Mouse (Mus musculus): ENCODE data around the gene Fiz1. TPM values are rescaled to one million over a fixed set of nuclear protein-coding genes. Genes with fewer than 3 reads are reported as not detected.

Gene Fiz1
- polyA plus RNA-seq, 1 experiment from 2014 or later, result 14.9 TPM

GRCm38 (mm10) chr7:4963527-4963926, 51.0 kb downstream of the Fiz1 start:
- Histone ChIP-seq H3K9ac (ENCODE audit: low read length) (no peak overlapping the region), H3K27ac (replicated peaks) (no peak overlapping the region), H3K4me2 (replicated peaks; ENCODE audit: low read depth) (no peak overlapping the region), H3K36me3 (ENCODE audit: control insufficient read depth, insufficient read depth, low read length) (no peaks in the 10 kb centered on the region), H3K4me1 (replicated peaks; ENCODE audit: control insufficient read depth, insufficient read depth) (peaks cover 4% of the 10 kb centered on the region; the same call in 1 of the 2 replicates), H3K9me3 (ENCODE audit: control insufficient read depth, low read length) (no peaks in the 10 kb centered on the region), H3K4me3 (ENCODE audit: low read depth, low read length) (no peak overlapping the region), H3K27me3 (ENCODE audit: control insufficient read depth, insufficient read depth, low read length) (no peaks in the 10 kb centered on the region)
- DNase-seq (ENCODE audit: low spot score) (no peak), ATAC-seq (ENCODE audit: low FRiP score, low TSS enrichment) (no peak)
- TF ChIP-seq CTCF (IDR thresholded peaks at IDR 0.05; ENCODE audit: low read depth), result peak; percentile 30; the same call in 1 of the 2 replicates
- no peak for TF ChIP-seq EP300 (optimal IDR thresholded peaks at IDR 0.05)
- 51% methylated on average over 5 of the region's 5 CpGs for WGBS

GRCm38 (mm10) chr7:4957361-4957760, 57.1 kb downstream of the Fiz1 start:
- Histone ChIP-seq H3K9me3 (ENCODE audit: control insufficient read depth, low read length) (no peaks in the 10 kb centered on the region), H3K27ac (replicated peaks) (no peak overlapping the region), H3K4me2 (replicated peaks; ENCODE audit: low read depth) (no peak overlapping the region), H3K4me3 (ENCODE audit: low read depth, low read length) (no peak overlapping the region), H3K27me3 (ENCODE audit: control insufficient read depth, insufficient read depth, low read length) (no peaks in the 10 kb centered on the region), H3K36me3 (ENCODE audit: control insufficient read depth, insufficient read depth, low read length) (no peaks in the 10 kb centered on the region), H3K9ac (ENCODE audit: low read length) (no peak overlapping the region), H3K4me1 (replicated peaks; ENCODE audit: control insufficient read depth, insufficient read depth) (no peaks in the 10 kb centered on the region)
- 67% methylated on average over 10 of the region's 10 CpGs for WGBS
- ATAC-seq (ENCODE audit: low FRiP score, low TSS enrichment) (no peak), DNase-seq (ENCODE audit: low spot score) (no peak)
- TF ChIP-seq CTCF (IDR thresholded peaks at IDR 0.05; ENCODE audit: low read depth) (no peak), EP300 (optimal IDR thresholded peaks at IDR 0.05) (no peak)

Other genes with a start within 250 kb of the Fiz1 start
- not detected in 2 replicates for gene Fam71e2, start 243.4 kb downstream of the Fiz1 start, polyA plus RNA-seq (2015; fragmentation: Nextera tagmentation; extraction: Ambion mirVana)
- 0.42 and 0.65 TPM in 2 replicates for gene Il11, start 231.8 kb downstream of the Fiz1 start, polyA plus RNA-seq (2015; fragmentation: Nextera tagmentation; extraction: Ambion mirVana)
- 0.42 and 0.80 TPM in 2 replicates for gene Tmem190, start 231.8 kb downstream of the Fiz1 start, polyA plus RNA-seq (2015; fragmentation: Nextera tagmentation; extraction: Ambion mirVana)
- 69.0 and 70.7 TPM in 2 replicates for gene Tmem238, start 225.0 kb downstream of the Fiz1 start, polyA plus RNA-seq (2015; fragmentation: Nextera tagmentation; extraction: Ambion mirVana)
- 322 and 359 TPM in 2 replicates for gene Rpl28, start 221.8 kb downstream of the Fiz1 start, polyA plus RNA-seq (2015; fragmentation: Nextera tagmentation; extraction: Ambion mirVana)
- 95.5 and 111 TPM in 2 replicates for gene Ube2s, start 202.1 kb downstream of the Fiz1 start, polyA plus RNA-seq (2015; fragmentation: Nextera tagmentation; extraction: Ambion mirVana)
- gene Shisa7, start 170.0 kb downstream of the Fiz1 start, polyA plus RNA-seq (2015; fragmentation: Nextera tagmentation; extraction: Ambion mirVana), result 0.15 and 0.16 TPM in 2 replicates
- 17.5 and 21.7 TPM in 2 replicates for gene Isoc2b, start 144.4 kb downstream of the Fiz1 start, polyA plus RNA-seq (2015; fragmentation: Nextera tagmentation; extraction: Ambion mirVana)
- gene Isoc2a, start 137.5 kb downstream of the Fiz1 start, polyA plus RNA-seq (2015; fragmentation: Nextera tagmentation; extraction: Ambion mirVana), result 0.56 and 0.67 TPM in 2 replicates
- not detected in 2 replicates for gene Gm36210, start 108.2 kb downstream of the Fiz1 start, polyA plus RNA-seq (2015; fragmentation: Nextera tagmentation; extraction: Ambion mirVana)
- 1.8 and 1.9 TPM in 2 replicates for gene Zfp628, start 99.5 kb downstream of the Fiz1 start, polyA plus RNA-seq (2015; fragmentation: Nextera tagmentation; extraction: Ambion mirVana)
- 2.3 and 2.5 TPM in 2 replicates for gene Nat14, start 92.7 kb downstream of the Fiz1 start, polyA plus RNA-seq (2015; fragmentation: Nextera tagmentation; extraction: Ambion mirVana)
- gene Ssc5d, start 88.9 kb downstream of the Fiz1 start, polyA plus RNA-seq (2015; fragmentation: Nextera tagmentation; extraction: Ambion mirVana), result 1.3 and 1.9 TPM in 2 replicates
- gene Sbk2, start 50.3 kb downstream of the Fiz1 start, polyA plus RNA-seq (2015; fragmentation: Nextera tagmentation; extraction: Ambion mirVana), result 0.15 TPM in 1 of 2 replicates, not detected in the other
- gene Sbk3, start 43.5 kb downstream of the Fiz1 start, polyA plus RNA-seq (2015; fragmentation: Nextera tagmentation; extraction: Ambion mirVana), result 0.04 TPM in 1 of 2 replicates, not detected in the other
- 10.9 and 15.0 TPM in 2 replicates for gene Zfp579, start 18.5 kb downstream of the Fiz1 start, polyA plus RNA-seq (2015; fragmentation: Nextera tagmentation; extraction: Ambion mirVana)
- 14.0 and 16.3 TPM in 2 replicates for gene Zfp524, start 282 bp downstream of the Fiz1 start, polyA plus RNA-seq (2015; fragmentation: Nextera tagmentation; extraction: Ambion mirVana)
- 3.3 and 3.7 TPM in 2 replicates for gene Gm44973, start 799 bp upstream of the Fiz1 start, polyA plus RNA-seq (2015; fragmentation: Nextera tagmentation; extraction: Ambion mirVana)
- 2.2 and 2.3 TPM in 2 replicates for gene Zfp865, start 5.7 kb upstream of the Fiz1 start, polyA plus RNA-seq (2015; fragmentation: Nextera tagmentation; extraction: Ambion mirVana)
- 13.6 and 14.6 TPM in 2 replicates for gene Ccdc106, start 5.9 kb upstream of the Fiz1 start, polyA plus RNA-seq (2015; fragmentation: Nextera tagmentation; extraction: Ambion mirVana)
- not detected in 2 replicates for gene 4632433K11Rik, start 19.4 kb upstream of the Fiz1 start, polyA plus RNA-seq (2015; fragmentation: Nextera tagmentation; extraction: Ambion mirVana)
- gene Zfp784, start 23.7 kb upstream of the Fiz1 start, polyA plus RNA-seq (2015; fragmentation: Nextera tagmentation; extraction: Ambion mirVana), result 4.1 and 4.3 TPM in 2 replicates
- gene Zfp580, start 36.8 kb upstream of the Fiz1 start, polyA plus RNA-seq (2015; fragmentation: Nextera tagmentation; extraction: Ambion mirVana), result 21.0 and 21.6 TPM in 2 replicates
- 49.2 and 50.1 TPM in 2 replicates for gene U2af2, start 47.4 kb upstream of the Fiz1 start, polyA plus RNA-seq (2015; fragmentation: Nextera tagmentation; extraction: Ambion mirVana)
- 41.0 and 44.5 TPM in 2 replicates for gene Epn1, start 65.5 kb upstream of the Fiz1 start, polyA plus RNA-seq (2015; fragmentation: Nextera tagmentation; extraction: Ambion mirVana)
- gene Rfpl4, start 102.3 kb upstream of the Fiz1 start, polyA plus RNA-seq (2015; fragmentation: Nextera tagmentation; extraction: Ambion mirVana), result not detected in 2 replicates
- gene Rasl2-9, start 111.3 kb upstream of the Fiz1 start, polyA plus RNA-seq (2015; fragmentation: Nextera tagmentation; extraction: Ambion mirVana), result 0.35 and 0.50 TPM in 2 replicates
- gene Vmn1r55, start 135.0 kb upstream of the Fiz1 start, polyA plus RNA-seq (2015; fragmentation: Nextera tagmentation; extraction: Ambion mirVana), result 0.01 TPM in 1 of 2 replicates, not detected in the other
- not detected in 2 replicates for gene Vmn1r56, start 182.1 kb upstream of the Fiz1 start, polyA plus RNA-seq (2015; fragmentation: Nextera tagmentation; extraction: Ambion mirVana)
- gene Vmn1r57, start 203.8 kb upstream of the Fiz1 start, polyA plus RNA-seq (2015; fragmentation: Nextera tagmentation; extraction: Ambion mirVana), result not detected in 2 replicates

Measured in stomach, postnatal 0 days (tissue).